ENCODE assay signal across 8 mouse cellular contexts in genomic region chr7:140844905-140845665, GRCm38 (mm10). TPM values are rescaled to one million over a fixed set of nuclear protein-coding genes. Genes with fewer than 3 reads are reported as not detected.
A peak's percentile ranks its signal among the peaks of the same experiment; 100 is the strongest.
DNase-seq lines count a peak whose midpoint lies in the region; ATAC-seq lines count a peak whose summit lies in the region.

Scgb1c1 (plus strand) TSS chr7:140845547.

- DNase-seq in adrenal gland, adult 18-20 months (ENCODE audit: low spot score in 2 of 2), result peak; percentile 96
- DNase-seq in embryo, embryonic 11 days, result peak; percentile 87
- DNase-seq in gastrocnemius, postnatal 36 days, result peak; percentile 81 to 86
- peak; percentile 80 to 89 for DNase-seq in left cerebral cortex, postnatal 36 days (ENCODE audit: low spot score in 2 of 2)
- peak; percentile 87 for DNase-seq in midbrain, embryonic 10.5 days (ENCODE audit: low spot score)
- DNase-seq in right cerebral cortex, postnatal 25 days, result peak; percentile 81
- peak; percentile 95 for DNase-seq in urinary bladder, postnatal 25 days (ENCODE audit: low spot score)

- no peaks in the 10 kb centered on the region for H3K4me1 ChIP-seq in intestine, embryonic 16.5 days (ENCODE audit: control insufficient read depth, insufficient read depth, low read length)
- H3K4me1 ChIP-seq in midbrain, embryonic 10.5 days, result peaks cover 3% of the 10 kb centered on the region; the same call in 1 of the 2 replicates

- no peak within 1 kb of the TSS for H3K4me3 ChIP-seq in intestine, embryonic 16.5 days (ENCODE audit: low read length)
- no peak within 1 kb of the TSS; the same call in 1 of the 2 replicates for H3K4me3 ChIP-seq in midbrain, embryonic 10.5 days

- no peak within 1 kb of the TSS for H3K27ac ChIP-seq in intestine, embryonic 16.5 days (ENCODE audit: low read length)
- peak within 1 kb of the TSS; percentile 69 for H3K27ac ChIP-seq in midbrain, embryonic 10.5 days (replicated peaks)

- H3K9ac ChIP-seq in intestine, embryonic 16.5 days (ENCODE audit: low read depth, low read length), result no peak within 1 kb of the TSS

- H3K4me2 ChIP-seq in intestine, embryonic 16.5 days (ENCODE audit: low read depth, low read length), result no peak within 1 kb of the TSS

- WGBS in intestine, embryonic 16.5 days, result 23% methylated on average over 14 of the region's 14 CpGs
- WGBS in midbrain, embryonic 10.5 days, result 35% methylated on average over 14 of the region's 14 CpGs

- no peaks in the 10 kb centered on the region for H3K9me3 ChIP-seq in intestine, embryonic 16.5 days (ENCODE audit: control insufficient read depth, low read length)
- H3K9me3 ChIP-seq in midbrain, embryonic 10.5 days (replicated peaks), result no peaks in the 10 kb centered on the region

- peak; percentile 62 for ATAC-seq in intestine, embryonic 16.5 days

- H3K36me3 ChIP-seq in intestine, embryonic 16.5 days (ENCODE audit: control insufficient read depth, insufficient read depth, low read length), result no peaks in the 10 kb centered on the region
- no peaks in the 10 kb centered on the region for H3K36me3 ChIP-seq in midbrain, embryonic 10.5 days

- intact Hi-C loops in gastrocnemius, postnatal 36 days (cut with DNase I), result loop anchor here (1.0 to 10.0 kb wide), 4 partner anchors 58 to 330 kb away; partner anchors contain the start of gene Rnh1
- intact Hi-C loops in left cerebral cortex, postnatal 36 days (cut with DNase I), result loop anchor here (1.0 to 5.0 kb wide), 2 partner anchors 58 to 327 kb away; partner anchors contain the start of gene Rnh1

- H3K27me3 ChIP-seq in intestine, embryonic 16.5 days (replicated peaks; ENCODE audit: control insufficient read depth, insufficient read depth, low read length), result no peaks in the 10 kb centered on the region
- peaks cover 44% of the 10 kb centered on the region for H3K27me3 ChIP-seq in midbrain, embryonic 10.5 days (ENCODE audit: low read depth, poor library complexity, severe bottlenecking)

RNA-seq across cellular contexts. Expression of gene Scgb1c1, which starts in this region (rescaled TPM):
- total RNA-seq in adrenal gland, adult 18-20 months (2021), result not detected
- total RNA-seq in gastrocnemius, postnatal 36 days (2021), result not detected
- not detected in 2 replicates for polyA plus RNA-seq in intestine, embryonic 16.5 days (2015; fragmentation: Nextera tagmentation; extraction: Ambion mirVana)
- total RNA-seq in left cerebral cortex, postnatal 36 days (2021), result not detected
- not detected in 2 replicates for polyA plus RNA-seq in midbrain, embryonic 10.5 days (2016; fragmentation: Nextera tagmentation; extraction: Ambion mirVana)

Comparison
In these comparisons a context has a peak if more than half of its experiments do, and no peak if none do; other contexts are left out.
1. Peak in DNase-seq in adrenal gland, adult 18-20 months; RNA of the gene not detected or under 1 TPM.
2. Peak in DNase-seq in gastrocnemius, postnatal 36 days; RNA of the gene not detected or under 1 TPM.
3. Peak in ATAC-seq in intestine, embryonic 16.5 days; RNA of the gene not detected or under 1 TPM.
4. Peak in DNase-seq in left cerebral cortex, postnatal 36 days; RNA of the gene not detected or under 1 TPM.
5. Peak in DNase-seq and H3K27ac ChIP-seq in midbrain, embryonic 10.5 days; RNA of the gene not detected or under 1 TPM.